14 mouse cellular contexts compared by ENCODE assay signal in genomic region chr13:19514844-19515555, GRCm38 (mm10).
"Had no signal": no experiment of that assay in that cellular context is flagged by ENCODE, and none has a peak within 500 bp of the region (broad histone marks: within the 10 kb centered on the region; RNA-seq: fewer than 3 reads in every experiment).

No protein-coding gene starts in this region.

- H3K4me2 ChIP-seq: midbrain, embryonic 13.5 days; stomach, embryonic 15.5 days had no signal

- H3K9ac ChIP-seq: midbrain, embryonic 13.5 days; stomach, embryonic 15.5 days had no signal

- H3K4me3 ChIP-seq: layer of hippocampus, adult 2 months; megakaryocyte, embryonic 14.5 days; midbrain, embryonic 13.5 days; stomach, embryonic 15.5 days had no signal

- H3K4me1 ChIP-seq: midbrain, embryonic 13.5 days; stomach, embryonic 15.5 days had no signal

- ATAC-seq: lung, postnatal 0 days; midbrain, embryonic 13.5 days had no signal

- H3K36me3 ChIP-seq: midbrain, embryonic 13.5 days; stomach, embryonic 15.5 days had no signal

- H3K27ac ChIP-seq: kidney, postnatal 0 days; layer of hippocampus, adult 2 months; midbrain, embryonic 13.5 days; stomach, embryonic 15.5 days had no signal

- H3K27me3 ChIP-seq: megakaryocyte, embryonic 14.5 days; midbrain, embryonic 13.5 days; stomach, embryonic 15.5 days had no signal

- H3K9me3 ChIP-seq: megakaryocyte, embryonic 14.5 days; midbrain, embryonic 13.5 days; stomach, embryonic 15.5 days had no signal

- DNase-seq: kidney, adult 11 months; kidney, adult 9 months; kidney, postnatal 36 days; left cerebral cortex, postnatal 4 days; lung, adult 2 months; lung, postnatal 4 days; right cerebral cortex, postnatal 14 days; thymus, postnatal 36 days had no signal
